8 mouse cellular contexts compared by ENCODE assay signal in the genomic region with DNA sequence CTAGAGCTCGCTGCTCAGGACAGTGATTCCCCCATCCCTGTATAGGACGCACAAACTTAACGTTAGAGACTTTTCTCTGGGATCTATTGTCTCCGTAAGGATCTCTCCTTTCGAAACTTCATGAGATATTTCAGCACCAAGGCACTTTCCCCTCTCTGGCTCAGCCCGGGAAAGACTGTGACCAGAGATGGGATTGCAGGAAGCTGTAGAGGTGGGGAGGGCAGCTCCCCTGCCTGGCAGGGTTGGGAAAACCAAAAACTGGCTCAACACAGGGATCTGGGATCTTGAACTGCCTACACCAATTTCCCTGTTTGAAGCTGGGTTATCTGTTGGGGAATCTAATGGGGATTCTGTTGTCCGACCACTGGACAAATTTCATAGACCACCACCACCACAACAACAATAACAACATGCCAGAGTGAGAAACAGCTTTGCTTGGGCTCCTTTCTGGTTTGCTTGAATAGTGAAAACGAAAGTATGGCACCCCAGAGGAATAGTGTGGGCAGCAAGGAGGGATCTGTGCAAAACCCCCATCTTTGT. TPM values are rescaled to one million over a fixed set of nuclear protein-coding genes. Genes with fewer than 3 reads are reported as not detected.
DNase-seq lines count a peak whose midpoint lies in the region; ATAC-seq and TF ChIP-seq lines count a peak whose summit lies in the region.

No protein-coding gene starts in this region.

- H3K4me2 ChIP-seq in kidney, embryonic 15.5 days: peak overlapping the region; percentile 88
- peak overlapping the region; percentile 84 for H3K4me2 ChIP-seq in heart, postnatal 0 days (ENCODE audit: low read depth, low read length)
- H3K4me2 ChIP-seq in midbrain, embryonic 16.5 days (ENCODE audit: low read length): peak overlapping the region; percentile 81

- H3K9me3 ChIP-seq in kidney, embryonic 15.5 days (replicated peaks): no peaks in the 10 kb centered on the region
- H3K9me3 ChIP-seq in heart, postnatal 0 days (replicated peaks; ENCODE audit: control insufficient read depth, low read length): no peaks in the 10 kb centered on the region
- H3K9me3 ChIP-seq in midbrain, embryonic 16.5 days (replicated peaks; ENCODE audit: control insufficient read depth, low read length, poor library complexity, severe bottlenecking): no peaks in the 10 kb centered on the region

- WGBS in kidney, embryonic 15.5 days: 14% methylated on average over 8 of the region's 8 CpGs
- 19% methylated on average over 8 of the region's 8 CpGs for WGBS in heart, postnatal 0 days
- 11% methylated on average over 8 of the region's 8 CpGs for WGBS in midbrain, embryonic 16.5 days

- no peaks in the 10 kb centered on the region for H3K36me3 ChIP-seq in kidney, embryonic 15.5 days
- H3K36me3 ChIP-seq in heart, postnatal 0 days (replicated peaks; ENCODE audit: control insufficient read depth, insufficient read depth, low read length): no peaks in the 10 kb centered on the region
- no peaks in the 10 kb centered on the region for H3K36me3 ChIP-seq in midbrain, embryonic 16.5 days (ENCODE audit: control insufficient read depth, insufficient read depth, low read length)

- H3K27ac ChIP-seq in kidney, embryonic 15.5 days: no peak overlapping the region
- H3K27ac ChIP-seq in cortical plate, adult 2 months (ENCODE audit: insufficient read depth, low read length): no peak overlapping the region
- no peak overlapping the region for H3K27ac ChIP-seq in heart, postnatal 0 days (ENCODE audit: low read depth)
- H3K27ac ChIP-seq in midbrain, embryonic 16.5 days (ENCODE audit: low read length): no peak overlapping the region

- no peak for TF ChIP-seq CTCF in cortical plate, adult 2 months (IDR thresholded peaks at IDR 0.05; ENCODE audit: extremely low read depth, insufficient read depth, low read length)
- TF ChIP-seq CTCF in heart, postnatal 0 days (IDR thresholded peaks at IDR 0.05; ENCODE audit: low read depth): no peak

- H3K9ac ChIP-seq in kidney, embryonic 15.5 days: no peak overlapping the region
- H3K9ac ChIP-seq in heart, postnatal 0 days (replicated peaks; ENCODE audit: low read depth, low read length): no peak overlapping the region; the same call in none of the 2 replicates
- peak overlapping the region; percentile 18 for H3K9ac ChIP-seq in midbrain, embryonic 16.5 days (ENCODE audit: low read depth, low read length)

- DNase-seq in kidney, postnatal 25 days: no peak
- DNase-seq in heart, postnatal 0 days (ENCODE audit: low spot score): peak; percentile 36
- DNase-seq in spleen, adult 12 weeks (ENCODE audit: low spot score): no peak
- no peak for DNase-seq in urinary bladder, postnatal 25 days (ENCODE audit: low spot score)
- no peak for DNase-seq in kidney, adult 9 months

- peaks cover 22% of the 10 kb centered on the region for H3K27me3 ChIP-seq in kidney, embryonic 15.5 days
- H3K27me3 ChIP-seq in heart, postnatal 0 days (ENCODE audit: control insufficient read depth, insufficient read depth, low read length): no peaks in the 10 kb centered on the region
- no peaks in the 10 kb centered on the region for H3K27me3 ChIP-seq in midbrain, embryonic 16.5 days (ENCODE audit: control insufficient read depth, insufficient read depth, low read depth, low read length)

- H3K4me1 ChIP-seq in kidney, embryonic 15.5 days: peaks cover 21% of the 10 kb centered on the region
- peaks cover 2% of the 10 kb centered on the region; the same call in 1 of the 2 replicates for H3K4me1 ChIP-seq in cortical plate, adult 2 months (ENCODE audit: control insufficient read depth, insufficient read depth, low read length)
- 0 out of 2 replicates have a peak, but pooled peaks cover 2% of the 10 kb centered on the region for H3K4me1 ChIP-seq in heart, postnatal 0 days (ENCODE audit: control insufficient read depth, insufficient read depth)
- H3K4me1 ChIP-seq in midbrain, embryonic 16.5 days (ENCODE audit: control insufficient read depth, insufficient read depth, low read length): peaks cover 11% of the 10 kb centered on the region

- no peak for ATAC-seq in kidney, embryonic 15.5 days (replicated peaks; ENCODE audit: low FRiP score)
- ATAC-seq in heart, postnatal 0 days (ENCODE audit: insufficient read depth, low read depth): no peak
- no peak for ATAC-seq in midbrain, embryonic 16.5 days

- TF ChIP-seq POLR2A in cortical plate, adult 2 months (IDR thresholded peaks at IDR 0.05; ENCODE audit: extremely low read depth, insufficient read depth, low read length): no peak

- TF ChIP-seq EP300 in heart, postnatal 0 days (IDR thresholded peaks at IDR 0.05; ENCODE audit: low read depth): no peak

- peak overlapping the region; percentile 73 for H3K4me3 ChIP-seq in kidney, embryonic 15.5 days (replicated peaks)
- peak overlapping the region; percentile 86 for H3K4me3 ChIP-seq in cortical plate, adult 2 months (ENCODE audit: insufficient read depth, low read length)
- H3K4me3 ChIP-seq in heart, postnatal 0 days (ENCODE audit: low read depth, low read length): peak overlapping the region; percentile 70
- peak overlapping the region; percentile 85 for H3K4me3 ChIP-seq in midbrain, embryonic 16.5 days (ENCODE audit: low read depth, low read length)

RNA-seq across cellular contexts. Expression of a gene that starts 1.5 kb away (rescaled TPM):
- 6.0 and 6.5 TPM in 2 replicates for polyA plus RNA-seq in kidney, embryonic 15.5 days (2015; fragmentation: Nextera tagmentation; extraction: Ambion mirVana)
- polyA plus RNA-seq in cortical plate, adult 2 months (2012; rRNA removed): 26.2 and 28.1 TPM in 2 replicates
- 0.54 and 0.57 TPM in 2 replicates for total RNA-seq in heart, postnatal 0 days (2014; rRNA removed; ENCODE audit: low replicate concordance)
- polyA plus RNA-seq in heart, postnatal 0 days (2015; fragmentation: Nextera tagmentation; extraction: Ambion mirVana): 2.7 and 3.4 TPM in 2 replicates
- 51.2 and 57.5 TPM in 2 replicates for polyA plus RNA-seq in midbrain, embryonic 16.5 days (2015; fragmentation: Nextera tagmentation; extraction: Ambion mirVana)
